Mouse (Mus musculus) adrenal gland, adult (tissue): ENCODE data around the gene Vmp1.
A peak's percentile ranks its signal among the peaks of the same experiment; 100 is the strongest.

Source experiments
- DNase-seq, 2 experiments: peaks; one replicate each; pipeline ENCODE4 v3.0.0; 2022 to 2023; ENCODE audit warnings: low spot score in 1 of 2; ENCODE audit not compliant: inconsistent age in 2 of 2

Gene Vmp1

GRCm38 (mm10) chr11:86574408-86574807 lies 109.2 kb downstream of the Vmp1 start:
- no peak for DNase-seq

GRCm38 (mm10) chr11:86573646-86574231 lies 109.9 kb downstream of the Vmp1 start:
- no peak for DNase-seq

GRCm38 (mm10) chr11:86572623-86573022 lies 111.0 kb downstream of the Vmp1 start:
- no peak for DNase-seq

- DNase-seq = no peak
Measured at GRCm38 (mm10) chr11:86571871-86572270, 111.8 kb downstream of the Vmp1 start.

- DNase-seq = no peak
Measured at GRCm38 (mm10) chr11:86571047-86571855, 112.4 kb downstream of the Vmp1 start.

GRCm38 (mm10) chr11:86570261-86570746 lies 113.3 kb downstream of the Vmp1 start:
- peak; percentile 67 to 88 for DNase-seq

GRCm38 (mm10) chr11:86568425-86568824 lies 115.2 kb downstream of the Vmp1 start:
- peak in 1 of 2 experiments; percentile 77 for DNase-seq

- DNase-seq = no peak
Measured at GRCm38 (mm10) chr11:86558258-86558657, 125.4 kb downstream of the Vmp1 start.

GRCm38 (mm10) chr11:86553525-86553924 lies 130.1 kb downstream of the Vmp1 start:
- no peak for DNase-seq

- no peak for DNase-seq
Measured at GRCm38 (mm10) chr11:86547412-86547811, 136.2 kb downstream of the Vmp1 start.

GRCm38 (mm10) chr11:86545556-86545955 lies 138.1 kb downstream of the Vmp1 start:
- DNase-seq = no peak

- DNase-seq = peak; percentile 99
Measured at GRCm38 (mm10) chr11:86544639-86545299, 138.9 kb downstream of the Vmp1 start, which contains the start of the genes Rps6kb1 and Tubd1. TSS of gene Rps6kb1 (minus strand) at chr11:86544805. TSS of gene Tubd1 (plus strand) at chr11:86544991.

- peak in 1 of 2 experiments; percentile 64 for DNase-seq
Measured at GRCm38 (mm10) chr11:86543960-86544638, 139.5 kb downstream of the Vmp1 start.

- DNase-seq = no peak
Measured at GRCm38 (mm10) chr11:86542851-86543250, 140.8 kb downstream of the Vmp1 start.

GRCm38 (mm10) chr11:86540476-86540845 lies 143.2 kb downstream of the Vmp1 start:
- DNase-seq = no peak

GRCm38 (mm10) chr11:86539716-86540475 lies 143.7 kb downstream of the Vmp1 start:
- peak in 1 of 2 experiments; percentile 65 for DNase-seq

GRCm38 (mm10) chr11:86538786-86539185 lies 144.8 kb downstream of the Vmp1 start:
- DNase-seq = no peak

GRCm38 (mm10) chr11:86534201-86534910 lies 149.3 kb downstream of the Vmp1 start:
- DNase-seq = peak; percentile 48 to 79
